Mouse (Mus musculus): Measurements from ENCODE around the gene Cog4.

- TF ChIP-seq CTCF (IDR thresholded peaks at IDR 0.05; ENCODE audit: low read depth): no peak
- TF ChIP-seq EP300 (IDR thresholded peaks at IDR 0.05; ENCODE audit: low read depth): no peak
Measured at GRCm38 (mm10) chr8:110925691-110926140, 79.3 kb downstream of the Cog4 start.

Measured in heart, postnatal 0 days (tissue).